Mouse (Mus musculus) inflammation-experienced regulatory T-cells, adult 16 weeks (primary cell): Measurements from ENCODE around the gene Gm1110. TPM values are rescaled to one million over a fixed set of nuclear protein-coding genes. Genes with fewer than 3 reads are reported as not detected.

Experiments
- polyA plus RNA-seq: library from polyadenylated mRNA; unstranded; fragments of 100-300 nt; shearing (Covaris generic); gene quantifications from one replicate; pipeline ENCODE4 v1.2.1, GENCODE M21; 2017

The Gm1110 gene
- polyA plus RNA-seq: not detected

DNA sequence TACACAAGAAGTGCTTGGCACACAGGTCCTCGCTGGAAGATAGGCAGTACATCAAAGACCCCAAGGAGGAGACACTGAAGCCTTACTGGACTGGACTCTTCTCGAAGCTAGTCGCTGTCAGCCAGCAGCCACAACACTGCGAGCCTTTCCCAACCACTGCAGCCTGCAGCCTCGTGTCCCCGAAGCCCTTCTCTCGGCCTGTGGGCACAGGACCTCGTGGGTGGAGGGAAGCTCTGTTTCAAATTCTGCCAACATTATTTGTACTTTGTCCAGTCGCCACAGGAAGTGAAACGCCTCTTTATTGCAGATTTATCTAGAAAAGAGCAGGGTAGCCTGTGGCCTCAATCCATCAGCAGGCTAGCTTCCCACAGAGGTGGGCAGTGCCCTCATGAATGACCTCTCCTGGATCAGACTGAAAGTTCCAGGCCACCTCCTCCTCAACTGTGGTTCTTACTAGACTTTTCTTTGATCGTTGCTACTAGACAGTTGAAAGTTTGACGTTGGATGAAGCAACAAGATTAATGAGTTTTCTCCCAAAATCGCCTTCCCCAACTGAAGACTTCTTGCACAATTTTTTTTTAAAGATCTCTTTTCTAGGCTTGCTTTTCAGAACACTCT lies at the start of gene Gm1110:
Gene Gm1110 (minus strand): TSS at position 203 of the 618 bp plus-strand sequence.

DNA sequence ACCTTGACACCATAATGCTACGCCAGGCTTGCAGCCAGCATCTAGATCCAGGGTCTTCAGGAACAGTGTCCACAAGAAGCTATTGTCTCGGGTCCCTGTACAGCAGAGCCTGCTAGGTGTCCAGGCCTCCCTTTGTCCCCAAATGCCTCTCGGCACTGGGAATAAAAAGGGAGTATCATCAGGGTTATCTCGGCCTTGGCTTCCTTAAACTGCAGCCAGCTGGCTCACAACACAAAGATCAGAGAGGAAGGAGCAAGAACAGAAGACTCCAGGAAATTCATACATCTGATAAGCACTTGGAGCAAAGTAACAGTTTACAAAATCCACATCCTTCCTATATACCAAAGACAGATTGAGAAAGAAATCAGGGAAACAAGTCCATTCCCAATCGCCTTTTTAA lies 62.2 kb downstream of the Gm1110 start, which contains the start of gene Glb1l3:
Gene Glb1l3 (minus strand): TSS at position 140 of the 400 bp plus-strand sequence.

Other genes with a start within 250 kb of the Gm1110 start
- gene B3gat1, start 189.4 kb downstream of the Gm1110 start, polyA plus RNA-seq: not detected
- not detected for gene Glb1l2, start 116.6 kb downstream of the Gm1110 start, polyA plus RNA-seq
- gene Glb1l3, start 62.2 kb downstream of the Gm1110 start, polyA plus RNA-seq: not detected
- gene Acad8, start 76.5 kb upstream of the Gm1110 start, polyA plus RNA-seq: 41.0 TPM
- gene Thyn1, start 76.6 kb upstream of the Gm1110 start, polyA plus RNA-seq: 87.1 TPM
- gene Vps26b, start 107.0 kb upstream of the Gm1110 start, polyA plus RNA-seq: 22.2 TPM
- gene Ncapd3, start 107.1 kb upstream of the Gm1110 start, polyA plus RNA-seq: 46.8 TPM
- 0.46 TPM for gene Jam3, start 232.3 kb upstream of the Gm1110 start, polyA plus RNA-seq